Mouse (Mus musculus) liver, embryonic 13.5 days (tissue): ENCODE measurements around the gene Iars2. TPM values are rescaled to one million over a fixed set of nuclear protein-coding genes. Genes with fewer than 3 reads are reported as not detected.
"Not testable (repeated sequence)": the region's sequence is repeated elsewhere in the genome, so short reads cannot be mapped to it uniquely, and the experiment has no call there.

Experiments used
- ATAC-seq: fragments of 200-750 bp; cut with Nextera tagmentation; 2 replicates; pipeline ENCODE4 v1.8.0; 2017; ENCODE audit warnings: low read depth, mild to moderate bottlenecking, moderate number of reproducible peaks, moderate library complexity
- DNase-seq: peaks from one replicate; pipeline ENCODE4 v3.0.0; 2022
- H3K27ac ChIP-seq: fragments of 300-500 bp; sonication (generic); 2 replicates; pipeline ENCODE4 v1.5.1; 2015; ENCODE audit warnings: moderate library complexity, mild to moderate bottlenecking, inconsistent platforms
- H3K27me3 ChIP-seq: fragments of 300-500 bp; sonication (generic); 2 replicates; pipeline ENCODE4 v1.6.1; 2015; ENCODE audit warnings: mild to moderate bottlenecking, inconsistent platforms
- H3K36me3 ChIP-seq: fragments of 300-500 bp; sonication (generic); 2 replicates; pipeline ENCODE4 v1.6.1; 2015; ENCODE audit warnings: mild to moderate bottlenecking, inconsistent platforms
- H3K4me1 ChIP-seq: fragments of 300-500 bp; sonication (generic); replicated peaks from 2 replicates; pipeline ENCODE4 v1.6.1; 2015; ENCODE audit warnings: inconsistent platforms
- H3K4me2 ChIP-seq: fragments of 300-500 bp; sonication (generic); 2 replicates; pipeline ENCODE4 v1.6.1; 2015; ENCODE audit warnings: inconsistent platforms, mild to moderate bottlenecking, moderate library complexity
- H3K4me3 ChIP-seq: fragments of 300-500 bp; sonication (generic); replicated peaks from 2 replicates; pipeline ENCODE4 v1.5.1; 2015; ENCODE audit warnings: mild to moderate bottlenecking, inconsistent platforms
- H3K9ac ChIP-seq: fragments of 300-500 bp; sonication (generic); 2 replicates; pipeline ENCODE4 v1.6.1; 2015; ENCODE audit warnings: mild to moderate bottlenecking, inconsistent platforms
- H3K9me3 ChIP-seq: fragments of 300-500 bp; sonication (generic); replicated peaks from 2 replicates; pipeline ENCODE4 v1.6.1; 2016; ENCODE audit warnings: inconsistent platforms
- WGBS: fragments of 180-500 bp; shearing (Covaris S2); methylation state at CpG from one replicate; pipeline ENCODE4 v1.1.7; 2015; ENCODE audit not compliant: insufficient replicate concordance; 5-methylcytosine and 5-hydroxymethylcytosine counted together
- polyA plus RNA-seq: library from polyadenylated mRNA; unstranded; fragments of >200 nt; fragmentation: Nextera tagmentation; extraction: Ambion mirVana; gene quantifications from 2 replicates; pipeline ENCODE4 v1.2.1, GENCODE M21; 2015

Iars2 gene
- polyA plus RNA-seq, 1 experiment from 2014 or later = 21.3 TPM

GRCm38 (mm10) chr1:185331364-185331763, 2.2 kb upstream of the Iars2 start:
- H3K27me3 ChIP-seq = no peaks in the 10 kb centered on the region
- H3K4me2 ChIP-seq = peak overlapping the region; percentile 83
- H3K9ac ChIP-seq = peak overlapping the region; percentile 74; the same call in 1 of the 2 replicates
- H3K4me1 ChIP-seq = peaks cover 45% of the 10 kb centered on the region
- DNase-seq = no peak
- no peak overlapping the region for H3K4me3 ChIP-seq
- WGBS = 46% methylated on average over 5 of the region's 5 CpGs
- H3K9me3 ChIP-seq = no peaks in the 10 kb centered on the region
- H3K36me3 ChIP-seq = peaks cover 9% of the 10 kb centered on the region
- H3K27ac ChIP-seq = no peak overlapping the region
- no peak for ATAC-seq

DNA sequence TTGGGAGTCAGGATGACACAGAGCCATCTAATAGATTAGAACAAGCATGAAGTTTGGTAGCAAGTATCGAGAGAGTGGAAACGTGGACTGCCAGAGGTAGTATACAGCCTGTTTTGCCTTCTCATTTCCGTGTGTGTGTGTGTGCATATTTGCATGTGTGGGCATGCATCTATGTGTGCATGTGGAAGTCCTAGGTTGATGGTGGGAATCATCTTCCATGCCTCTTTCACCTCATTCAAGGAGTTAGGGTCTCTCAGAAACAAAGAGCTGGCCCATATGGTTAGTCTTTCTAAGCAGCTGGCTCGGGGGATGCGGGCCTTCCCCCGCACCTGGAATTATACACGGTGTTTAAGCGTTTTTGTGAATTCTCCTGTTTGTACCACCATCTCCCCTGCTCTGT, 655 bp upstream of the Iars2 start:
- 83% methylated on average over 8 of the region's 8 CpGs for WGBS
- H3K27ac ChIP-seq = peak overlapping the region; percentile 92

GRCm38 (mm10) chr1:185327754-185328345, 1.3 kb downstream of the Iars2 start:
- peak overlapping the region; percentile 86 for H3K4me3 ChIP-seq
- not testable (repeated sequence) for ATAC-seq, DNase-seq, H3K9me3 ChIP-seq, H3K27me3 ChIP-seq
- peaks cover 41% of the 10 kb centered on the region for H3K36me3 ChIP-seq
- H3K27ac ChIP-seq = peak overlapping the region; percentile 92
- peak overlapping the region; percentile 92 for H3K9ac ChIP-seq
- peaks cover 35% of the 10 kb centered on the region for H3K4me1 ChIP-seq
- peak overlapping the region; percentile 83 for H3K4me2 ChIP-seq
- WGBS = 43% methylated on average over 3 of the region's 3 CpGs

More for the DNA sequence above, 655 bp upstream of the Iars2 start:
- Histone ChIP-seq H3K4me1 (peaks cover 45% of the 10 kb centered on the region), H3K4me3 (peak overlapping the region; percentile 86), H3K27me3 (no peaks in the 10 kb centered on the region), H3K9me3 (no peaks in the 10 kb centered on the region), H3K36me3 (peaks cover 22% of the 10 kb centered on the region), H3K4me2 (peak overlapping the region; percentile 83), H3K9ac (peak overlapping the region; percentile 92; the same call in 1 of the 2 replicates)
- DNase-seq = no peak
- no peak for ATAC-seq

- H3K4me2 ChIP-seq = no peak overlapping the region
- no peaks in the 10 kb centered on the region for H3K4me1 ChIP-seq
- H3K9ac ChIP-seq = no peak overlapping the region
- H3K27ac ChIP-seq = no peak overlapping the region
- ATAC-seq = no peak
- no peak for DNase-seq
- WGBS = 81% methylated on average over 16 of the region's 16 CpGs
- no peak overlapping the region for H3K4me3 ChIP-seq
- H3K27me3 ChIP-seq = no peaks in the 10 kb centered on the region
- peaks cover 80% of the 10 kb centered on the region for H3K36me3 ChIP-seq
- H3K9me3 ChIP-seq = no peaks in the 10 kb centered on the region
Measured at GRCm38 (mm10) chr1:185315846-185316568, 13.2 kb downstream of the Iars2 start.

DNA sequence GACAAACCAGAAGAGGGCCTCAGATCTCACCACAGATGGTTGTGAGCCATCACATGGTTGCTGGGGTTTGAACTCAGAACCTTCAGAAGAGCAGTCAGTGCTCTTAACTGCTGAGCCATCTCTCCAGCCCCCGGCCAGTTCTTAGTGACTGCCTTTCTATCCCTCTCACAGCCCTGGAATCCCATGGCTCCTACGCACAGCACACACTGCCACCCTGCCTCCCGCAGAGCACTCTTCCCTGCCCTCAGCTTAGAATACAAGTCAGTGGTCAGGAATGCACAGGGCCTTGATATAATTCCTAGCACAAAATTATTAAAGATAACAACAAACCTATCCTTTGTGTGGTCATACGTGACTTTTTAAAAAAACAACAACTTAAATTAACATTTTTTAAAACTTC, 14.7 kb downstream of the Iars2 start:
- 87% methylated on average over 4 of the region's 4 CpGs for WGBS
- Histone ChIP-seq H3K9me3 (no peaks in the 10 kb centered on the region), H3K4me3 (no peak overlapping the region), H3K4me1 (no peaks in the 10 kb centered on the region), H3K27me3 (no peaks in the 10 kb centered on the region), H3K27ac (no peak overlapping the region), H3K36me3 (peaks cover 68% of the 10 kb centered on the region), H3K4me2 (no peak overlapping the region), H3K9ac (no peak overlapping the region)
- no peak for DNase-seq
- no peak for ATAC-seq

GRCm38 (mm10) chr1:185311949-185312348, 17.2 kb downstream of the Iars2 start:
- Histone ChIP-seq H3K9me3 (no peaks in the 10 kb centered on the region), H3K4me3 (no peak overlapping the region), H3K27me3 (no peaks in the 10 kb centered on the region), H3K9ac (no peak overlapping the region), H3K36me3 (peaks cover 59% of the 10 kb centered on the region), H3K4me2 (no peak overlapping the region), H3K27ac (no peak overlapping the region; the same call in 1 of the 2 replicates), H3K4me1 (no peaks in the 10 kb centered on the region; the same call in 1 of the 2 replicates)
- DNase-seq = no peak
- no peak for ATAC-seq
- 78% methylated on average over 9 of the region's 9 CpGs for WGBS

DNA sequence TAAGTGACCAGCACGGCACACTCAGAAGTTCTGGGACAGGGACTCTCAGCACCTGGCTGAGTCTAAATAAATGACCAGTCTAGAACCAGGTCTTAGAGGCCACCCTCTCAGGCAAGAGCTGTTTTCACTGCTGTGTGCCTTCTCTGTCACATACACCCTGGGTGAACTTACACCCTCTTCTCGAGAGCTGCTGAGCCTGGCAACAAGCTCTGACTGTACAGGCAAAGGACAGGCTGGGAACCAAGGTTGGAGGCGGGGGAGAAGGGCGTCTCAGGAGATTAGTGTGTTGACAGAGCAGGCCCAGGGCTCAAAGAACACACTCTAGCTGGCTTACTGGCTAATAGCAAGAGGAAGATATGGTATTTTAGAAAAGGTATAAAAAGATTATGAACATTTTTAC, 20.3 kb downstream of the Iars2 start:
- H3K27me3 ChIP-seq = no peaks in the 10 kb centered on the region
- H3K4me3 ChIP-seq = no peak overlapping the region
- peaks cover 43% of the 10 kb centered on the region for H3K36me3 ChIP-seq
- no peak overlapping the region for H3K9ac ChIP-seq
- no peak for ATAC-seq
- 78% methylated on average over 4 of the region's 4 CpGs for WGBS
- H3K4me2 ChIP-seq = no peak overlapping the region
- no peaks in the 10 kb centered on the region; the same call in 1 of the 2 replicates for H3K4me1 ChIP-seq
- DNase-seq = no peak
- no peak overlapping the region for H3K27ac ChIP-seq
- H3K9me3 ChIP-seq = no peaks in the 10 kb centered on the region

DNA sequence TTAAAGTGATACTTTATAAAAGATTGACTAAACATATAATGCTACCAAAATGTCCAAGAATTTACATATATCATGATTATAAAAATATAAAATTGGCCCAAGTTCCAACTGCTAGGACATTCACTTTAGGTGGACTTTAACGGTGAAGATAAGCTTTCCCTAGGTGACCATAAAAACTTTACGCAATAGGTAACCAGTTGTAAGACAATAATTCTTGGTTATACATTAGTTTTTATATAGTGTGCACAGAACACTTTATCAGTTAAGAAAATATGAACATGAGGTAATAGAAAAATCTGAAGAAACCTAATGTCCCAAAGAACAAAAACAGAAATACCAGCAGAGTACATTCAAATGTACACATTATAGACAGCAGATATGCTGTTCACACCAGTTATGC, 20.9 kb downstream of the Iars2 start:
- no peak overlapping the region for H3K27ac ChIP-seq

GRCm38 (mm10) chr1:185307645-185308044, 21.6 kb downstream of the Iars2 start:
- 61% methylated on average over 7 of the region's 7 CpGs for WGBS
- no peaks in the 10 kb centered on the region for H3K9me3 ChIP-seq
- DNase-seq (no peak), ATAC-seq (no peak)
- H3K4me2 ChIP-seq = no peak overlapping the region
- no peak overlapping the region for H3K27ac ChIP-seq
- no peaks in the 10 kb centered on the region for H3K27me3 ChIP-seq
- peaks cover 38% of the 10 kb centered on the region for H3K36me3 ChIP-seq
- no peak overlapping the region for H3K9ac ChIP-seq
- H3K4me3 ChIP-seq = no peak overlapping the region
- H3K4me1 ChIP-seq = no peaks in the 10 kb centered on the region; the same call in 1 of the 2 replicates

More for the DNA sequence above, 20.9 kb downstream of the Iars2 start:
- Histone ChIP-seq H3K36me3 (peaks cover 37% of the 10 kb centered on the region), H3K9ac (no peak overlapping the region), H3K9me3 (no peaks in the 10 kb centered on the region), H3K4me2 (no peak overlapping the region), H3K4me3 (no peak overlapping the region), H3K27me3 (no peaks in the 10 kb centered on the region), H3K4me1 (no peaks in the 10 kb centered on the region; the same call in 1 of the 2 replicates)
- DNase-seq = no peak
- ATAC-seq = no peak
- 90% methylated on average over 2 of the region's 2 CpGs for WGBS

DNA sequence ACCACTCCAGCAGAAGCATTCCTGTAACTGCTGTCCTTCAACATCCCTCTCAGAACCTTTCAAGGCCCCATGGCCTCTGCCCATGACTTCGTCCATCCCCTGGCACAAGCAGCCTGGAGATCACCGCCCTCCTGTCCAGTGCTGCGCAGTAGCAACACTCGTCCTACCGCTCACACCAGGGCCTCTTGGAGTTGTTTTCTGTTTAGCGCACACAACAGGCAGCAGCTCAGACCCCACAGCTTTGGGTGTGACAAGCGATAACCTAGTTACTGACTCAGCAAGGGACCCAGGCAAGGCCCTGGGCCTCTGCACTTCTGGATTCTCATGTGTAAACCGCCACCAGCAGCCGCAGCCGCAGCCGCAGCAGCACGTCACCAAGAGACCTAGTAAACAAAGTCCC, 22.4 kb downstream of the Iars2 start:
- H3K36me3 ChIP-seq = peaks cover 39% of the 10 kb centered on the region
- no peaks in the 10 kb centered on the region; the same call in 1 of the 2 replicates for H3K4me1 ChIP-seq
- H3K27me3 ChIP-seq = no peaks in the 10 kb centered on the region
- no peak for ATAC-seq
- H3K4me3 ChIP-seq = no peak overlapping the region
- H3K9me3 ChIP-seq = no peaks in the 10 kb centered on the region
- WGBS = 92% methylated on average over 12 of the region's 12 CpGs
- no peak overlapping the region for H3K27ac ChIP-seq
- H3K4me2 ChIP-seq = no peak overlapping the region
- DNase-seq = no peak
- no peak overlapping the region for H3K9ac ChIP-seq

DNA sequence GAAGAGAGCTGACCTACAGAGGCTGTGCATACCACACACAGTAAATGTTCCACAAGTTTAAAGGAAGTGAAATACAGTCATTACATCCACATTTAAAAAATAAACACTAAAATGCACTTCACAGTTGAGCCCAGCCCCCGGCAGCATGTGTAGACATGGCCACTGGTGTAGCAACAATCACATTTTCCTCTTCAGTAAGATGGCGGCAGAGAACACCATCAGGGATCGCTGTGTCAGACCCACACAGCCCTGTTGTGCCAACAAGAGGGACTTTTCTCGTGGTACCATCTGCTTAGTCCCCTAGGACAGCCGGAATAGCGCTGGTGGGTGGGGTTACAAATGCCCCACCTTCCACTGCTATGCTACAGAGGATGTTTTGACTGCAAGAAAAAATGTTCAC, 26.4 kb downstream of the Iars2 start:
- peaks cover 44% of the 10 kb centered on the region for H3K36me3 ChIP-seq
- no peak overlapping the region for H3K4me3 ChIP-seq
- H3K27me3 ChIP-seq = no peaks in the 10 kb centered on the region
- no peaks in the 10 kb centered on the region for H3K9me3 ChIP-seq
- DNase-seq (no peak), ATAC-seq (no peak)
- H3K9ac ChIP-seq = no peak overlapping the region
- WGBS = 85% methylated on average over 6 of the region's 6 CpGs
- no peaks in the 10 kb centered on the region for H3K4me1 ChIP-seq
- H3K4me2 ChIP-seq = no peak overlapping the region
- no peak overlapping the region for H3K27ac ChIP-seq
